Mouse (Mus musculus) lung, postnatal 0 days (tissue): ENCODE data around the gene Nup50.

Experiments
- CTCF ChIP-seq: IDR thresholded peaks from 2 replicates; pipeline ENCODE4 v1.5.1; 2016; ENCODE audit warnings: antibody characterized with exemption, mild to moderate bottlenecking
- EP300 ChIP-seq: IDR thresholded peaks from 2 replicates; pipeline ENCODE4 v1.6.1; 2016; ENCODE audit warnings: antibody characterized with exemption, mild to moderate bottlenecking, control low read depth

GRCm38 (mm10) chr15:84922884-84923507 lies at the start of gene Nup50:
- TF ChIP-seq CTCF (no peak), EP300 (no peak)
